Mouse (Mus musculus): Measurements from ENCODE around the gene Tmem110. TPM values are rescaled to one million over a fixed set of nuclear protein-coding genes. Genes with fewer than 3 reads are reported as not detected.

The Tmem110 gene
- polyA plus RNA-seq, 1 experiment from 2014 or later: 30.4 TPM

GRCm38 (mm10) chr14:30828635-30829460 lies 3.5 kb downstream of the Tmem110 start:
- Histone ChIP-seq H3K9me3 (no peaks in the 10 kb centered on the region), H3K9ac (no peak overlapping the region), H3K36me3 (no peaks in the 10 kb centered on the region), H3K4me1 (peaks cover 45% of the 10 kb centered on the region), H3K4me2 (replicated peaks) (no peak overlapping the region), H3K4me3 (no peak overlapping the region), H3K27ac (no peak overlapping the region; the same call in 1 of the 2 replicates), H3K27me3 (no peaks in the 10 kb centered on the region)
- no peak for ATAC-seq (ENCODE audit: low FRiP score, low read depth)
- WGBS: 78% methylated on average over 11 of the region's 11 CpGs

GRCm38 (mm10) chr14:30837416-30837996 lies 12.1 kb downstream of the Tmem110 start:
- ATAC-seq (ENCODE audit: low FRiP score, low read depth): no peak
- Histone ChIP-seq H3K9me3 (no peaks in the 10 kb centered on the region), H3K4me3 (no peak overlapping the region), H3K4me1 (no peaks in the 10 kb centered on the region), H3K27ac (no peak overlapping the region), H3K36me3 (peaks cover 25% of the 10 kb centered on the region), H3K4me2 (replicated peaks) (no peak overlapping the region), H3K9ac (no peak overlapping the region), H3K27me3 (no peaks in the 10 kb centered on the region)
- 85% methylated on average over 14 of the region's 14 CpGs for WGBS

- Histone ChIP-seq H3K4me3 (no peak overlapping the region), H3K9me3 (no peaks in the 10 kb centered on the region), H3K27me3 (no peaks in the 10 kb centered on the region), H3K4me2 (replicated peaks) (no peak overlapping the region), H3K9ac (no peak overlapping the region), H3K36me3 (peaks cover 18% of the 10 kb centered on the region), H3K27ac (no peak overlapping the region), H3K4me1 (no peaks in the 10 kb centered on the region)
- 90% methylated on average over 3 of the region's 3 CpGs for WGBS
- ATAC-seq (ENCODE audit: low FRiP score, low read depth): no peak
Measured at GRCm38 (mm10) chr14:30843701-30844100, 18.3 kb downstream of the Tmem110 start.

GRCm38 (mm10) chr14:30850504-30850903 lies 25.1 kb downstream of the Tmem110 start:
- ATAC-seq (ENCODE audit: low FRiP score, low read depth): no peak
- Histone ChIP-seq H3K9me3 (no peaks in the 10 kb centered on the region), H3K4me1 (no peaks in the 10 kb centered on the region), H3K4me3 (no peak overlapping the region), H3K9ac (no peak overlapping the region), H3K27ac (no peak overlapping the region), H3K36me3 (peaks cover 7% of the 10 kb centered on the region), H3K4me2 (replicated peaks) (no peak overlapping the region), H3K27me3 (no peaks in the 10 kb centered on the region)
- WGBS: 93% methylated on average over 5 of the region's 5 CpGs

GRCm38 (mm10) chr14:30852325-30852724 lies 26.9 kb downstream of the Tmem110 start:
- no peak for ATAC-seq (ENCODE audit: low FRiP score, low read depth)
- Histone ChIP-seq H3K9me3 (no peaks in the 10 kb centered on the region), H3K4me2 (replicated peaks) (no peak overlapping the region), H3K4me3 (no peak overlapping the region), H3K27me3 (no peaks in the 10 kb centered on the region), H3K4me1 (no peaks in the 10 kb centered on the region), H3K9ac (no peak overlapping the region), H3K27ac (no peak overlapping the region), H3K36me3 (no peaks in the 10 kb centered on the region; the same call in 1 of the 2 replicates)
- WGBS: 93% methylated on average over 5 of the region's 5 CpGs

GRCm38 (mm10) chr14:30855316-30855715 lies 29.9 kb downstream of the Tmem110 start:
- no peak overlapping the region for H3K4me3 ChIP-seq
- H3K36me3 ChIP-seq: peaks cover 6% of the 10 kb centered on the region; the same call in 1 of the 2 replicates
- no peaks in the 10 kb centered on the region for H3K27me3 ChIP-seq
- no peak for ATAC-seq (ENCODE audit: low FRiP score, low read depth)
- no peak overlapping the region for H3K4me2 ChIP-seq (replicated peaks)
- 0 out of 2 replicates have a peak, but pooled peaks cover 4% of the 10 kb centered on the region for H3K9me3 ChIP-seq
- no peaks in the 10 kb centered on the region for H3K4me1 ChIP-seq
- 92% methylated on average over 3 of the region's 3 CpGs for WGBS
- no peak overlapping the region for H3K9ac ChIP-seq
- H3K27ac ChIP-seq: no peak overlapping the region

GRCm38 (mm10) chr14:30856885-30857507 lies 31.6 kb downstream of the Tmem110 start:
- Histone ChIP-seq H3K9me3 (0 out of 2 replicates have a peak, but pooled peaks cover 4% of the 10 kb centered on the region), H3K36me3 (peaks cover 6% of the 10 kb centered on the region; the same call in 1 of the 2 replicates), H3K4me1 (no peaks in the 10 kb centered on the region), H3K27me3 (no peaks in the 10 kb centered on the region), H3K4me2 (replicated peaks) (no peak overlapping the region), H3K27ac (no peak overlapping the region), H3K9ac (no peak overlapping the region), H3K4me3 (no peak overlapping the region)
- no peak for ATAC-seq (ENCODE audit: low FRiP score, low read depth)
- 87% methylated on average over 10 of the region's 10 CpGs for WGBS

GRCm38 (mm10) chr14:30857990-30858389 lies 32.6 kb downstream of the Tmem110 start:
- H3K9me3 ChIP-seq: 0 out of 2 replicates have a peak, but pooled peaks cover 4% of the 10 kb centered on the region
- H3K4me3 ChIP-seq: no peak overlapping the region
- ATAC-seq (ENCODE audit: low FRiP score, low read depth): no peak
- peaks cover 9% of the 10 kb centered on the region for H3K36me3 ChIP-seq
- 77% methylated on average over 4 of the region's 4 CpGs for WGBS
- no peaks in the 10 kb centered on the region for H3K4me1 ChIP-seq
- no peak overlapping the region for H3K9ac ChIP-seq
- H3K4me2 ChIP-seq (replicated peaks): no peak overlapping the region
- H3K27me3 ChIP-seq: no peaks in the 10 kb centered on the region
- no peak overlapping the region for H3K27ac ChIP-seq

GRCm38 (mm10) chr14:30861421-30862125 lies 36.2 kb downstream of the Tmem110 start:
- peaks cover 43% of the 10 kb centered on the region for H3K36me3 ChIP-seq
- H3K9ac ChIP-seq: no peak overlapping the region
- no peak overlapping the region for H3K27ac ChIP-seq
- H3K4me3 ChIP-seq: no peak overlapping the region
- 72% methylated on average over 16 of the region's 16 CpGs for WGBS
- H3K4me2 ChIP-seq (replicated peaks): no peak overlapping the region
- H3K4me1 ChIP-seq: no peaks in the 10 kb centered on the region
- ATAC-seq (ENCODE audit: low FRiP score, low read depth): no peak
- H3K9me3 ChIP-seq: 0 out of 2 replicates have a peak, but pooled peaks cover 4% of the 10 kb centered on the region
- no peaks in the 10 kb centered on the region for H3K27me3 ChIP-seq

- WGBS: 90% methylated on average over 9 of the region's 9 CpGs
- Histone ChIP-seq H3K36me3 (peaks cover 48% of the 10 kb centered on the region), H3K9me3 (0 out of 2 replicates have a peak, but pooled peaks cover 4% of the 10 kb centered on the region), H3K27ac (no peak overlapping the region), H3K4me2 (replicated peaks) (no peak overlapping the region), H3K4me3 (no peak overlapping the region), H3K9ac (no peak overlapping the region), H3K27me3 (no peaks in the 10 kb centered on the region), H3K4me1 (no peaks in the 10 kb centered on the region)
- no peak for ATAC-seq (ENCODE audit: low FRiP score, low read depth)
Measured at GRCm38 (mm10) chr14:30862368-30862767, 37.0 kb downstream of the Tmem110 start.

- no peak overlapping the region for H3K9ac ChIP-seq
Measured at GRCm38 (mm10) chr14:30865311-30865710, 39.9 kb downstream of the Tmem110 start.

More at GRCm38 (mm10) chr14:30865311-30865710, 39.9 kb downstream of the Tmem110 start:
- H3K9me3 ChIP-seq: no peaks in the 10 kb centered on the region
- WGBS: 67% methylated on average over 3 of the region's 3 CpGs
- H3K27ac ChIP-seq: no peak overlapping the region
- peaks cover 17% of the 10 kb centered on the region for H3K4me1 ChIP-seq
- H3K4me2 ChIP-seq (replicated peaks): no peak overlapping the region
- no peak for ATAC-seq (ENCODE audit: low FRiP score, low read depth)
- H3K36me3 ChIP-seq: peaks cover 48% of the 10 kb centered on the region
- H3K4me3 ChIP-seq: no peak overlapping the region
- H3K27me3 ChIP-seq: no peaks in the 10 kb centered on the region
